Mouse (Mus musculus): ENCODE data around the gene Nck2.

DNA sequence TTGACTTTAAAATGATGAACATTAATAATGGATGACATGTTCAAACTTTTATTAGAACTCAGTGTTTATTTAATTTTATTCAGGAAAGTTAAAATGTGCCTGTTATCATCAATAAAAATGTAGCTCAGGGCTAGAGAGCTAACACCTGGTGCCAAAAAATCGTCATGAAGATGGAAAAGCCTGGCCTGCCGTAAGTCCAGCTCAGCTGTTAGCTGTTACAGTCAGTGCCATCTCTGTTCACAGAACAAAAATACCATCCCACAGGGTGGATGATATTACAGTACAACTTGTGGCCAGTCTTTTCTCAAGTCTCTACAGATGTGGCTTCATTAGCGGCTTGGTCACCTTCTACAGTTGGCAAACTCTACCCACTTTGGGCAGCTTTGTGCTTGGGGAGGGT is 106.1 kb downstream of the Nck2 start:
- TF ChIP-seq POLR2A (IDR thresholded peaks at IDR 0.05; ENCODE audit: borderline replicate concordance, extremely low read depth, low read depth, low read length) (no peak), CTCF (IDR thresholded peaks at IDR 0.05; ENCODE audit: insufficient read depth, low read length) (no peak)

Measured in lung, adult 2 months (tissue).